Mouse (Mus musculus) cerebellum, adult 2 months (tissue): ENCODE results near the gene Col15a1. TPM values are rescaled to one million over a fixed set of nuclear protein-coding genes. Genes with fewer than 3 reads are reported as not detected.

ENCODE experiments used
- DNase-seq, 2 experiments: peaks; one replicate each; pipeline ENCODE4 v3.0.0; 2021
- H3K27ac ChIP-seq: fragments of 200-500 bp; 2 replicates; pipeline ENCODE4 v1.5.1; 2012; ENCODE audit warnings: low read length, control low read depth, inconsistent platforms; ENCODE audit not compliant: insufficient read depth
- H3K27me3 ChIP-seq: fragments of 200-500 bp; 2 replicates; pipeline ENCODE4 v1.6.1; 2012; ENCODE audit warnings: inconsistent platforms, mild to moderate bottlenecking, low read length, moderate library complexity; ENCODE audit not compliant: control insufficient read depth, insufficient read depth
- H3K4me1 ChIP-seq: fragments of 200-500 bp; 2 replicates; pipeline ENCODE4 v1.6.1; 2011; ENCODE audit warnings: low read length; ENCODE audit not compliant: control insufficient read depth, insufficient read depth
- H3K4me3 ChIP-seq: fragments of 200-500 bp; replicated peaks from 2 replicates; pipeline ENCODE3; 2011; ENCODE audit warnings: mild to moderate bottlenecking, low read depth, low read length, control low read depth; ENCODE audit not compliant: insufficient read depth
- CTCF ChIP-seq: fragments of 200-500 bp; IDR thresholded peaks from 2 replicates; pipeline ENCODE4 v1.5.1; 2011; ENCODE audit warnings: low read depth, mild to moderate bottlenecking, control low read depth, low read length, moderate library complexity, borderline replicate concordance; ENCODE audit not compliant: insufficient read depth
- POLR2A ChIP-seq: fragments of 200-500 bp; IDR thresholded peaks from 2 replicates; pipeline ENCODE4 v1.6.1; 2011; ENCODE audit warnings: low read length, control low read depth, borderline replicate concordance; ENCODE audit not compliant: insufficient read depth
- WGBS: fragments of 180-500 bp; shearing (Covaris S2); methylation state at CpG from one replicate; pipeline ENCODE4 v1.1.7; 2018; 5-methylcytosine and 5-hydroxymethylcytosine counted together
- polyA plus RNA-seq: library from polyadenylated mRNA; depleted of rRNA; stranded (reverse); fragments of >200 nt; gene quantifications from 2 replicates; pipeline ENCODE4 v1.2.3, GENCODE M21; 2012

Gene Col15a1
- polyA plus RNA-seq, 1 experiment, result 3.9 TPM

DNA sequence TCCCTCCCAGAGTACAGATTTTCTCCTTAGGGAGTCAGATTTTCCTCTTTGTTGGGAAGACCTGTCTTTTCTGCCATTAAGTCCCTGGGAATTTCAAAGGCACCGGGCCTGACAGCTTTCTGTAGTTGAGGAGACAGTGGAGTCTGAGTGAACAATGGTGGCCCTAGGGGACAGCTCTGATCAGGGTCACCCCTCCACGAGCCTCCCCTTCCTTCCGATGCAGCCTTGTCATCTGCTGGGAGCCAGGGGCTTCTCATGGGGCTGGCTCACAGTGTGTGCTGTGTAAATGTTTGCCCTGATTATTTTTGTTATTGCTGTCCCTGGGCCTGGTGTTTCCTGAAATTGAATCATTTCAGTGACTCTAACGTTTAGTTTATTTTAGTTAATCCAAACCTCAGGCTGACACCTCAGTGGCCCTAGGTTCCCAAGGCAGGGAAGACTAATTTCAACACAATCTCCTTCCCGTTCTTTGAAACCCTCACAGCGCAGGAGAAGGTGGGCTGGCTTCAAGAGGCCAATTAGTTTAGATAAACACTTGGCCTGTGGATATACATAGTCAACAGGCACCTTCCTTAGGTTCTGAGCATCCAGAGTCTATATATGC, 23.8 kb upstream of the Col15a1 start:
- 72% methylated on average over 6 of the region's 6 CpGs for WGBS
- no peak for TF ChIP-seq CTCF
- no peak for TF ChIP-seq POLR2A
- Histone ChIP-seq H3K27ac (no peak overlapping the region), H3K4me1 (no peaks in the 10 kb centered on the region), H3K27me3 (no peaks in the 10 kb centered on the region; the same call in 1 of the 2 replicates), H3K4me3 (no peak overlapping the region)
- DNase-seq, result no peak

DNA sequence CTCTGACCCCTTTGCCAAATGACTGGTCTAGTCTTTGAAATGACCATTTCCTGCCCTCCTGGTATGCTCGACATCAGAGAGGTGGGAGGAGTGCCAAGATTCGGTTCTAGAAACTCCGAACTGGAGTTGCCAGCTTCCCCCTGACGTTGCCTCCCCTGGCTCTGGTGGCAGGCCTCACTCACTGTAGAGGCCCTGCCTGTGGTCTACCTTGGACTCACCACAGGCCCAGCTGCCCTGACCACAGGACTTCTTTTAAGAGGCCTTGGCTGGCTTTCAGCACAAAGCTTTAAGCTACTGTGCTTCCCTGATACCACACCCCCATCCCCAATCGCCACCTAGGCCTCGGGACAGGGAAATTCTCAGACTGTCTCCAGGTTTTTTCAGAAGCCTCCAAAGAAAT, 21.4 kb upstream of the Col15a1 start:
- TF ChIP-seq CTCF (no peak), POLR2A (no peak)
- H3K27me3 ChIP-seq, result no peaks in the 10 kb centered on the region; the same call in 1 of the 2 replicates
- no peak overlapping the region for H3K27ac ChIP-seq
- 39% methylated on average over 6 of the region's 6 CpGs for WGBS
- H3K4me3 ChIP-seq, result no peak overlapping the region
- H3K4me1 ChIP-seq, result no peaks in the 10 kb centered on the region
- no peak for DNase-seq

DNA sequence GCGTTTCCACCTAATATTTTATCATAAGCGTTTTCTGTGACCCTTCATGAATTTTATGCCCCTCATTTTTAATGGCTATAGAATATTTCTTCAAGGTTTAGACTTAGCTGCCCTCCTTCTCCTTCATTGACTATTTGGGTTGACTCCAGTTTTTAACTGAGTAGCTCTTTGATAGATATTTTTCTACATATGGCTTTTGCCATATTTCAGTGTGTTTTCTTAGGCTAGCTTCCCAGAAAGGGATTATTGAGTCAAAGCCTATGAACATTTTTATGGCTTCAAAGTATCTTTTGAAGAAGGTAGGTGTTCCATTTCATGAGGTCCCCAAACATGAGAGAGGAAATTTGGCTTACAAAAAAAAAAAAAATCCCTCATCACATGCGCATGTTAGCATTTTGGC, 11.8 kb upstream of the Col15a1 start:
- TF ChIP-seq POLR2A, result no peak
- no peak for TF ChIP-seq CTCF
- H3K4me3 ChIP-seq, result no peak overlapping the region
- no peak for DNase-seq
- no peak overlapping the region for H3K27ac ChIP-seq
- no peaks in the 10 kb centered on the region for H3K4me1 ChIP-seq
- H3K27me3 ChIP-seq, result no peaks in the 10 kb centered on the region
- 88% methylated on average over 3 of the region's 3 CpGs for WGBS

DNA sequence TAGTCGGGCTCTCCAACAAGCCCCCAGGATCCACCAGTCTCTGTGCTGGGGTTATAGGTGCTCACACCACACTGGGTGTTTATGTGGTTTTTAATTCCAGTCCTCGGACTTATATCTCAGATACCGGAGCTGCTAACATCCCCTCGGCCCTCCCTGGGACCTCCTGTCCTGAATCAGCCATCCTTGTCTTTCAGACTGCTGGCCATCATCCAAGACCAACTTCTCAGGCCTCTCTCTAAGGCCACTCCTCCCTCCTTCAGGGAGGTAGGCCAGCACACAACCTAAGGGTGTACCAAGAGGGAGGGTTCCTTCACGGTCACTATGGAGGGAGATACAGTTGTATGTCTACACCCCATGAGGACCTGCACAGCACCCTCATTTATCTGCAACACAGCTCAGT, 4.3 kb upstream of the Col15a1 start:
- 51% methylated on average over 5 of the region's 5 CpGs for WGBS
- TF ChIP-seq POLR2A, result no peak
- TF ChIP-seq CTCF, result no peak
- DNase-seq, result no peak
- Histone ChIP-seq H3K4me3 (no peak overlapping the region), H3K27ac (no peak overlapping the region), H3K27me3 (no peaks in the 10 kb centered on the region; the same call in 1 of the 2 replicates), H3K4me1 (no peaks in the 10 kb centered on the region)

DNA sequence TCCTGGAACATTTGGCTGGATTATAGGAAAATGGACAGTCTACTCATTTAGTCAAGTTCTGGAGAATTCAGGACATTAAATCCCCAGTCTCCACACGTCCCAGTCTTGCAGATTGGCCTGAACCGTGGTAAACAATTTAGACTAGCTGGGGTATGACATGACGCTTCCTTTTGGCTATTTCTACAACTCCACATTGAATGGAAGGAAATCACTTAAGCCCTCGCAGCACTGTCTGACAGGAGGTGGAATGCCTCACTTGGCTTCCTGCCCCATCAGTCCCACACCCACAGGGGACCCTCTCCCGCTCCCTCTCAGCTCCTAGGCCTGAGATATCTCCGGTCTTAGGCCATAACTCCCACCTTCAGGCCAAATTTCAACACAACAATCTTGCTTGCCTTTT, 2.1 kb upstream of the Col15a1 start:
- H3K27ac ChIP-seq, result no peak overlapping the region

DNA sequence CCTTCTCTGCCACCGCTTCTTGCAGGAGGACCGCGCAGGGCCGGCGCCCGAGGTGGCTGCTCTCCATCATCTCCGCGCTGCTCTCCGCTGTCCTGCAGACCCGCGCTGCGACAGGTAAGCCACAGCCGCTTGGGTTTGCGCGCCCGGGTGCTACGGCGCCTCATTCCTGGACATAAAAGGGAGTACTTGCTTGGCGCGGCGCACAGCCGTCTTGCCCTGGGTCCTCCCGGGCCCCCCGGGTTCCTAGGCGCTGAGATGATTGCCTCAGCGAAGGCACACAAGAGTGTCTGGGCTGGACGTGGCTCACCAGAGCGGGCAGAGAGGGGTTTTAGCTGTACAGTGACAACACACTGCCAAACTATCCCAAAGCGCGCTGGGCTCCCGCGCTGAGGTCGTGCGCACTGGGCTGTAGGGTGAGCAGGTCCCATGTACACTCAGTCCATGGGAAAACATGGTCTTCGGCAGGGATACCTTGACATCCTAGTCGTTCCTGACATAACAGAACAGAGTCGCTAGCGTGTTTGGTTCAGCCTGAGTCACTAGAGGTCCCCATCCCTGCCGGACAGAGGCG, 545 bp downstream of the Col15a1 start:
- H3K27me3 ChIP-seq, result no peaks in the 10 kb centered on the region; the same call in 1 of the 2 replicates
- no peak overlapping the region for H3K27ac ChIP-seq
- no peak overlapping the region for H3K4me3 ChIP-seq
- WGBS, result 3% methylated on average over 40 of the region's 40 CpGs
- no peak for TF ChIP-seq CTCF
- TF ChIP-seq POLR2A, result no peak
- no peak for DNase-seq
- peaks cover 5% of the 10 kb centered on the region for H3K4me1 ChIP-seq

More for the DNA sequence above, 2.1 kb upstream of the Col15a1 start:
- Histone ChIP-seq H3K4me1 (no peaks in the 10 kb centered on the region), H3K4me3 (no peak overlapping the region), H3K27me3 (no peaks in the 10 kb centered on the region; the same call in 1 of the 2 replicates)
- no peak for TF ChIP-seq CTCF
- no peak for TF ChIP-seq POLR2A
- WGBS, result 67% methylated on average over 6 of the region's 6 CpGs
- DNase-seq, result no peak

DNA sequence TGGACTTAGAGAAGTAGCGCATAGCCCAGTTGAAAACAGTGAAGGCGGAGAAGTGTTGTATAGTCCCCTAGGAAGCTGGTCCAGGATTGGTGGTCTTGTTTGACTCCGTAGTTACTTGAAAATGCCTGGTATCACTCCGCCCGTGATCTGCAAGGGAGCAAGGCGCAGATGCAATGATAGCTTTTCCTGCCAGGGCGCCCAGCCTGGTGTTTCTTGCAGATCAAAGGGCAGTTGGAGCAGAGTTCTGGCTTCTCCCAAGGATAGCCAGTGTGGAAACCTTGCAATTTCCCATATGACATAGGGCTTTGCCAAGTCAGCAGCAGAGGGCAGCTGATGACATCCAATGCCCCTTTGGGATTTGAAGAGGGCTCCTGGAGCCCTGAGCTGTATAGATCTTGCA, 1.5 kb downstream of the Col15a1 start:
- DNase-seq, result no peak
- 80% methylated on average over 7 of the region's 7 CpGs for WGBS
- peaks cover 5% of the 10 kb centered on the region for H3K4me1 ChIP-seq
- no peak for TF ChIP-seq POLR2A
- TF ChIP-seq CTCF, result no peak
- no peak overlapping the region for H3K4me3 ChIP-seq
- no peak overlapping the region for H3K27ac ChIP-seq
- no peaks in the 10 kb centered on the region; the same call in 1 of the 2 replicates for H3K27me3 ChIP-seq

DNA sequence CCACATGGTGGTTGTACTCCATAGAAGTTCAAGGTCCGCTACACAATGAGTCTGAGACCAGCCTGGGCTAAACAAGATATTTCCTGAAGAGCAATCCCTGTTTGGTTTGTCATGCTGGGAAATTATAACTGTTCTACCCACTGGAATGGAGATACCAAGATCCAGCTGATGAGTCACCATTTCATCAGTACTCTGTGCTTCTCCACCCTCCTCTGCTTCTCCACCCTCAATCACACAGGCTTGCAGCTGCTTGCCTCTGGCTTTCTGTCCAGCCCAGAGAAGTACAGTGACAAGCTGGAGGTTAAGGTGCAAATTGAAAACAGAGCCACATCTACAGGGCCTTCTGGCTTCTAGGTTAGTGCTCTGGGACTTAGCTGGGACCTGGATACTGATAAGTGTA, 10.9 kb downstream of the Col15a1 start:
- no peak for TF ChIP-seq POLR2A
- TF ChIP-seq CTCF, result no peak
- 100% methylated on average over 1 of the region's 1 CpGs for WGBS
- no peaks in the 10 kb centered on the region; the same call in 1 of the 2 replicates for H3K4me1 ChIP-seq
- H3K27me3 ChIP-seq, result no peaks in the 10 kb centered on the region; the same call in 1 of the 2 replicates
- no peak overlapping the region for H3K4me3 ChIP-seq
- DNase-seq, result no peak
- H3K27ac ChIP-seq, result no peak overlapping the region
